In the genomic region with DNA sequence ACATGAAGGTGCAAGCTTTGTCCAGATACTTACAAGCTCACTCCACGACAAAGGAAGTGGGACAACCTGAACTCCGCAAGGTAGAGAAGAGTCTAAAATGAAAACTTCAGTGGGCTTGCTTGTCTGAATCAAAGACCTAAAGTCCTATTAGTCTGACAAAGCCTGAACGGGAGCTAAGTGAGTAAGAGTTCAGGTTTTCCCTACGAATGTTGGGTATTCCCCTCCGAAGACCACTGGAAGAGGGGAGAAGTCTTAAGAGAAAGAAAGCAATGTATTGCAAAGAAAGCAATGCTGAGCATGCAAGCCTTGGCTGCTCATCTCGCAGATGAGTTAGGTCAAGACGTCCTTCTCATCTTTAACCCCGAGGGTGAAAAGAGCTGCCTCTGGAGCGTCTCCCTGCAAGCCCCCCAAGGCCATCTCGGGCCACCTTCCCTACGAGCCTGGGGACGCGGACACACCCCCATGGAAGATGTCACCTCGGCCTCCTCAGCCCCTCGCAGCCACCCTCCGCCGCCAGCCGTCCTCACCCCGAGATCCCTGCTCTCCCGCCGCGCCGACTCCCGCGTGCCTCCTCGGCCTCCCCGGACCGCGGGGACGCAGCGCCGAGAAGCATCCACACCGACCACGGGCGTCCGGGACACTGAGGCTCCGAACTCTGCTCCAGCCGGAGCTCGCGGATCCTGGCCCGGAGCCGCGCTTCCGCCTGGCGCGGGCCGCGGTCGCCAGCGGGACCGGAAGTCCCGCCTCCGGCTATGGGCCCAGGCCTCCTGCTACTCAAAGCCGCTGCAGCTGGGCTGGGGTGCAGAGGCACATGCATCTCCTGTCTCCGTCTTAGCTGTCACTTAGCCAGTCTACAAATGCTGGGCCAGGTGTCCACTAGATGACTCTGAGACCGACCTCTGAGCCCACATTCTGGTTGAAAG, we compare ENCODE assay signal across 8 mouse cellular contexts. TPM values are rescaled to one million over a fixed set of nuclear protein-coding genes. Genes with fewer than 3 reads are reported as not detected.
A peak's percentile ranks its signal among the peaks of the same experiment; 100 is the strongest.
DNase-seq lines count a peak whose midpoint lies in the region; ATAC-seq and TF ChIP-seq lines count a peak whose summit lies in the region.

TSS of gene Disp1 (minus strand) at position 727 of the 923 bp plus-strand sequence.

- no peaks in the 10 kb centered on the region for H3K4me1 ChIP-seq in bone marrow, adult 2 months (ENCODE audit: control insufficient read depth, insufficient read depth, low read length)
- H3K4me1 ChIP-seq in embryonic fibroblast, embryonic 13.5 days (ENCODE audit: control insufficient read depth, insufficient read depth, low read length), result peaks cover 6% of the 10 kb centered on the region; the same call in 1 of the 2 replicates
- peaks cover 23% of the 10 kb centered on the region for H3K4me1 ChIP-seq in heart, embryonic 10.5 days
- 0 out of 2 replicates have a peak, but pooled peaks cover 5% of the 10 kb centered on the region for H3K4me1 ChIP-seq in kidney, embryonic 14.5 days (ENCODE audit: control insufficient read depth, insufficient read depth, low read length)
- peaks cover 5% of the 10 kb centered on the region for H3K4me1 ChIP-seq in liver, embryonic 11.5 days (replicated peaks; ENCODE audit: control insufficient read depth, insufficient read depth, low read length)

- TF ChIP-seq CTCF in bone marrow, adult 2 months (IDR thresholded peaks at IDR 0.05; ENCODE audit: control insufficient read depth, insufficient read depth, low read length), result no peak
- TF ChIP-seq CTCF in embryonic fibroblast, embryonic 13.5 days (IDR thresholded peaks at IDR 0.05; ENCODE audit: borderline replicate concordance, insufficient read depth, low read length), result no peak

- peak within 1 kb of the TSS; percentile 84 for H3K9ac ChIP-seq in kidney, embryonic 14.5 days (ENCODE audit: low read depth, low read length)
- peak within 1 kb of the TSS; percentile 87 for H3K9ac ChIP-seq in liver, embryonic 11.5 days (ENCODE audit: low read depth, low read length)

- H3K27ac ChIP-seq in bone marrow, adult 2 months (ENCODE audit: control insufficient read depth, insufficient read depth, low read depth, low read length, poor library complexity), result peak within 1 kb of the TSS; percentile 26; the same call in 1 of the 2 replicates
- H3K27ac ChIP-seq in embryonic fibroblast, embryonic 13.5 days (ENCODE audit: insufficient read depth, low read length), result no peak within 1 kb of the TSS
- peak within 1 kb of the TSS; percentile 97 for H3K27ac ChIP-seq in heart, embryonic 10.5 days
- H3K27ac ChIP-seq in kidney, embryonic 14.5 days (ENCODE audit: low read depth, low read length), result peak within 1 kb of the TSS; percentile 24; the same call in 1 of the 2 replicates
- peak within 1 kb of the TSS; percentile 36; the same call in 1 of the 2 replicates for H3K27ac ChIP-seq in liver, embryonic 11.5 days (ENCODE audit: low read depth, low read length)

- no peaks in the 10 kb centered on the region for H3K27me3 ChIP-seq in heart, embryonic 10.5 days (ENCODE audit: insufficient read depth, poor library complexity, severe bottlenecking)
- H3K27me3 ChIP-seq in kidney, embryonic 14.5 days (ENCODE audit: control insufficient read depth, insufficient read depth, low read length), result no peaks in the 10 kb centered on the region
- no peaks in the 10 kb centered on the region for H3K27me3 ChIP-seq in liver, embryonic 11.5 days (replicated peaks; ENCODE audit: control insufficient read depth, insufficient read depth, low read length)
- H3K27me3 ChIP-seq in myocyte (ENCODE audit: control insufficient read depth, insufficient read depth, insufficient read length), result no peaks in the 10 kb centered on the region

- H3K4me2 ChIP-seq in kidney, embryonic 14.5 days (replicated peaks; ENCODE audit: low read depth, low read length), result peak within 1 kb of the TSS; percentile 68
- H3K4me2 ChIP-seq in liver, embryonic 11.5 days, result peak within 1 kb of the TSS; percentile 69
- peak within 1 kb of the TSS; percentile 81 for H3K4me2 ChIP-seq in myocyte (ENCODE audit: low read depth)

- H3K4me3 ChIP-seq in bone marrow, adult 2 months (replicated peaks; ENCODE audit: control insufficient read depth, low read depth, low read length), result peak within 1 kb of the TSS; percentile 90
- peak within 1 kb of the TSS; percentile 88 for H3K4me3 ChIP-seq in embryonic fibroblast, embryonic 13.5 days (ENCODE audit: insufficient read depth, low read length)
- H3K4me3 ChIP-seq in heart, embryonic 10.5 days, result peak within 1 kb of the TSS; percentile 95
- H3K4me3 ChIP-seq in kidney, embryonic 14.5 days (ENCODE audit: low read length), result peak within 1 kb of the TSS; percentile 69
- peak within 1 kb of the TSS; percentile 85 for H3K4me3 ChIP-seq in liver, embryonic 11.5 days (ENCODE audit: low read depth, low read length)
- peak within 1 kb of the TSS; percentile 47 for H3K4me3 ChIP-seq in myocyte

- H3K79me2 ChIP-seq in myocyte (ENCODE audit: control insufficient read depth, insufficient read depth), result peaks cover 44% of the 10 kb centered on the region

- ATAC-seq in kidney, embryonic 14.5 days (ENCODE audit: low FRiP score, low TSS enrichment), result peak; percentile 95
- ATAC-seq in liver, embryonic 11.5 days (replicated peaks; ENCODE audit: low FRiP score), result peak; percentile 91

- peak; percentile 79 to 84 for DNase-seq in B cell, adult 2 months
- peak; percentile 89 for DNase-seq in heart, embryonic 10.5 days (ENCODE audit: low spot score)
- peak; percentile 82 for DNase-seq in liver, embryonic 11.5 days (ENCODE audit: low spot score)
- peak; percentile 66 to 85 for DNase-seq in spleen, postnatal 4 days (ENCODE audit: low spot score in 2 of 2)

- WGBS in bone marrow, adult 2 months, result 2% methylated on average over 56 of the region's 56 CpGs
- 4% methylated on average over 56 of the region's 56 CpGs for WGBS in heart, embryonic 10.5 days
- WGBS in kidney, embryonic 14.5 days, result 3% methylated on average over 56 of the region's 56 CpGs
- WGBS in liver, embryonic 11.5 days, result 3% methylated on average over 56 of the region's 56 CpGs

- peak; percentile 36; the same call in 1 of the 2 replicates for TF ChIP-seq POLR2A in bone marrow, adult 2 months (IDR thresholded peaks at IDR 0.05; ENCODE audit: borderline replicate concordance, control insufficient read depth, low read depth, low read length)
- TF ChIP-seq POLR2A in embryonic fibroblast, embryonic 13.5 days (IDR thresholded peaks at IDR 0.05; ENCODE audit: low read depth, low read length), result peak; percentile 75
- TF ChIP-seq POLR2A in myocyte (IDR thresholded peaks at IDR 0.05; ENCODE audit: insufficient read length, low read depth), result peak; percentile 84

- no peaks in the 10 kb centered on the region for H3K9me3 ChIP-seq in heart, embryonic 10.5 days
- H3K9me3 ChIP-seq in kidney, embryonic 14.5 days (ENCODE audit: control insufficient read depth, low read length), result no peaks in the 10 kb centered on the region
- H3K9me3 ChIP-seq in liver, embryonic 11.5 days (ENCODE audit: control insufficient read depth, low read length), result no peaks in the 10 kb centered on the region

- peak within 1 kb of the TSS; percentile 13 for H3ac ChIP-seq in myocyte (ENCODE audit: control insufficient read depth, insufficient read length)

- 0 out of 2 replicates have a peak, but pooled peaks cover 2% of the 10 kb centered on the region for H3K36me3 ChIP-seq in heart, embryonic 10.5 days
- H3K36me3 ChIP-seq in kidney, embryonic 14.5 days (ENCODE audit: control insufficient read depth, insufficient read depth, low read length), result no peaks in the 10 kb centered on the region
- H3K36me3 ChIP-seq in liver, embryonic 11.5 days (ENCODE audit: control insufficient read depth, insufficient read depth, low read length), result no peaks in the 10 kb centered on the region
- H3K36me3 ChIP-seq in myocyte (ENCODE audit: control insufficient read depth, insufficient read depth), result no peaks in the 10 kb centered on the region

TF ChIP-seq in myocyte, 11 proteins besides CTCF, POLR2A, EP300 and RAD21:
- TF ChIP-seq MYOD1 (IDR thresholded peaks at IDR 0.05; ENCODE audit: control insufficient read depth in 1 of 3, insufficient read length in 2 of 3, low read depth in 2 of 3) (peak in 2 of 3 experiments; percentile 45 to 62), SRF (IDR thresholded peaks at IDR 0.05; ENCODE audit: control insufficient read depth, insufficient read length, low read depth) (no peak), POLR2AphosphoS2 (IDR thresholded peaks at IDR 0.05; ENCODE audit: insufficient read length, low read depth) (peak; percentile 66), MYOG (IDR thresholded peaks at IDR 0.05; ENCODE audit: control insufficient read depth in 1 of 3, insufficient read depth in 1 of 3, insufficient read length in 2 of 3, low read depth in 2 of 3) (peak in 1 of 3 experiments; percentile 37)
TF ChIP-seq in myocyte: peak in this region for 3.

RNA-seq across cellular contexts. Expression of gene Disp1, which starts in this region (rescaled TPM):
- polyA plus RNA-seq in bone marrow, adult 2 months (2011; ENCODE audit: insufficient read depth, insufficient read length, low replicate concordance, missing spikeins), result 0.88 and 3.3 TPM in 2 replicates
- 25.3 and 26.5 TPM in 2 replicates for polyA plus RNA-seq in embryonic fibroblast, embryonic 13.5 days (2011; ENCODE audit: insufficient read length, low read depth, missing spikeins)
- 10.8 and 11.4 TPM in 2 replicates for polyA plus RNA-seq in heart, embryonic 10.5 days (2016; fragmentation: Nextera tagmentation; extraction: Ambion mirVana)
- polyA plus RNA-seq in kidney, embryonic 14.5 days (2014; fragmentation: Nextera tagmentation; extraction: Ambion mirVana), result 9.6 and 16.9 TPM in 2 replicates
- 7.7 and 7.8 TPM in 2 replicates for polyA plus RNA-seq in liver, embryonic 11.5 days (2014; fragmentation: Nextera tagmentation; extraction: Ambion mirVana)
- polyA plus RNA-seq in myocyte (2012; fragmentation: generic; extraction: Trizol), result 23.5 TPM
